Mouse (Mus musculus): Measurements from ENCODE around the gene Mdh1. TPM values are rescaled to one million over a fixed set of nuclear protein-coding genes. Genes with fewer than 3 reads are reported as not detected.

Mdh1 gene
- polyA plus RNA-seq, 1 experiment: 1,349 TPM

DNA sequence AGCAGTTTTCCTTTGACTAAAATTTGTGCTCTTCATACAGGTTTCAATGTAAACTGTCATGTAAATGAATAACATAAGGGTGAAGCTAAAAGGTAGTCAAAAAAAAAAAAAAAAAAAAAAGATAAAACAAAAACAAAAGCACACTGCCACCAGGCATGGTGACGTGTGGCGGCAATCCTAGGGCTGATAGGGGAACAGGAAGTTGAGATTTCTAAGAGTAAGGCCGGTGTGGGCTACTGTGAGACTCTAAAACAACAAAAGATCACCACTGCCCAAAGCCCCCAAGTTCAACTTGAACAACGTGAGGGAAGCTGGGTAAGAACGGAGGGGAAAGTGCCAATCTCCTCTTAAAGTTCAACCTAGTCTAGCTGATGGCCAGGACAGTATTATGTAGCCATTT is 3.2 kb downstream of the Mdh1 start:
- Histone ChIP-seq H3K27ac (ENCODE audit: insufficient read depth, low read length) (no peak overlapping the region), H3K4me3 (replicated peaks; ENCODE audit: insufficient read depth, low read depth, low read length) (no peak overlapping the region), H3K27me3 (ENCODE audit: control insufficient read depth, insufficient read depth, low read length) (no peaks in the 10 kb centered on the region), H3K4me1 (ENCODE audit: control insufficient read depth, insufficient read depth, low read length) (peaks cover 9% of the 10 kb centered on the region)
- no peak for DNase-seq
- TF ChIP-seq CTCF (IDR thresholded peaks at IDR 0.05; ENCODE audit: borderline replicate concordance, insufficient read depth, low read depth, low read length) (no peak), POLR2A (IDR thresholded peaks at IDR 0.05; ENCODE audit: borderline replicate concordance, insufficient read depth, low read length) (no peak)
- 44% methylated on average over 5 of the region's 5 CpGs for WGBS

DNA sequence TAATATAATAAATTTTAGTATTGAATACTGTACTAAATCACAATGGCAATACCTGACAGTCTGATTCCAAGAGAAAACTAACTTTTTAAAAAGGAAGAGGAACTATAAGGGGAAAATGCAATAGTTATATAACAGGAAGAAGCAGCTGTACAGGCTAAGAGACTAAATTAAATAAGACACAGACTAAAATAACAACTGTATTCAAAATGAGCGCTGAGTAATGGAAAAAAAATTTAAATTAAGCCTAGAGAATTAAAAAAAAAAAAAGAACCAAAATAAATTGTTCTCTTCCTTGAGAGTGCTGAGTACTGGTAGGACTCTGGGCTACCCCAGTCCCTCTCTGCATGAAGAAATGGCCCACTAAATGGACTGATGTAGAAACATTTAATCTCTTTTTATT is 4.4 kb downstream of the Mdh1 start:
- 90% methylated on average over 1 of the region's 1 CpGs for WGBS
- no peak overlapping the region for H3K27ac ChIP-seq (ENCODE audit: insufficient read depth, low read length)

DNA sequence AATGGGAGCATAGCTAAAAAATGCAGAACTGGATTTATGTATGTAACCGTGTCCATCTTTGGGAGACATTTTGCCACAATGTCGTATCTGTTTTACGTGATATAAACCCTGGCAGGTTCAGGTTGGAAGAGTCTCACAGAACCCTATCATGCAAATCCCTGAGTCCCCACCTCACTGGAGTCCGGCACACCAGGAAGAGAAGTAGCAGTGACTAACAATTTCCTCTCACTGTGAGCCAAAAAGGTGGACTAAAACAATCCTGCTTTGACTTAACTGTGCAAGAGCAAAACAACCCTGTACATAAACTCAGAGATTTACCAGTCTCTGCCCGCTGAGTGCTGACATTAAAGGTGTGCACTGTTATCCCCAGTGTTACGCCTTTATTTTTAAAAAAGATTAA is 5.2 kb downstream of the Mdh1 start:
- Histone ChIP-seq H3K4me1 (ENCODE audit: control insufficient read depth, insufficient read depth, low read length) (peaks cover 9% of the 10 kb centered on the region), H3K4me3 (replicated peaks; ENCODE audit: insufficient read depth, low read depth, low read length) (no peak overlapping the region), H3K27ac (ENCODE audit: insufficient read depth, low read length) (no peak overlapping the region), H3K27me3 (ENCODE audit: control insufficient read depth, insufficient read depth, low read length) (no peaks in the 10 kb centered on the region)
- TF ChIP-seq CTCF (IDR thresholded peaks at IDR 0.05; ENCODE audit: borderline replicate concordance, insufficient read depth, low read depth, low read length) (no peak), POLR2A (IDR thresholded peaks at IDR 0.05; ENCODE audit: borderline replicate concordance, insufficient read depth, low read length) (no peak)
- no peak for DNase-seq
- 83% methylated on average over 6 of the region's 6 CpGs for WGBS

More for the DNA sequence above, 4.4 kb downstream of the Mdh1 start:
- Histone ChIP-seq H3K4me1 (ENCODE audit: control insufficient read depth, insufficient read depth, low read length) (peaks cover 9% of the 10 kb centered on the region), H3K4me3 (replicated peaks; ENCODE audit: insufficient read depth, low read depth, low read length) (no peak overlapping the region), H3K27me3 (ENCODE audit: control insufficient read depth, insufficient read depth, low read length) (no peaks in the 10 kb centered on the region)
- DNase-seq: no peak
- TF ChIP-seq CTCF (IDR thresholded peaks at IDR 0.05; ENCODE audit: borderline replicate concordance, insufficient read depth, low read depth, low read length) (no peak), POLR2A (IDR thresholded peaks at IDR 0.05; ENCODE audit: borderline replicate concordance, insufficient read depth, low read length) (no peak)

DNA sequence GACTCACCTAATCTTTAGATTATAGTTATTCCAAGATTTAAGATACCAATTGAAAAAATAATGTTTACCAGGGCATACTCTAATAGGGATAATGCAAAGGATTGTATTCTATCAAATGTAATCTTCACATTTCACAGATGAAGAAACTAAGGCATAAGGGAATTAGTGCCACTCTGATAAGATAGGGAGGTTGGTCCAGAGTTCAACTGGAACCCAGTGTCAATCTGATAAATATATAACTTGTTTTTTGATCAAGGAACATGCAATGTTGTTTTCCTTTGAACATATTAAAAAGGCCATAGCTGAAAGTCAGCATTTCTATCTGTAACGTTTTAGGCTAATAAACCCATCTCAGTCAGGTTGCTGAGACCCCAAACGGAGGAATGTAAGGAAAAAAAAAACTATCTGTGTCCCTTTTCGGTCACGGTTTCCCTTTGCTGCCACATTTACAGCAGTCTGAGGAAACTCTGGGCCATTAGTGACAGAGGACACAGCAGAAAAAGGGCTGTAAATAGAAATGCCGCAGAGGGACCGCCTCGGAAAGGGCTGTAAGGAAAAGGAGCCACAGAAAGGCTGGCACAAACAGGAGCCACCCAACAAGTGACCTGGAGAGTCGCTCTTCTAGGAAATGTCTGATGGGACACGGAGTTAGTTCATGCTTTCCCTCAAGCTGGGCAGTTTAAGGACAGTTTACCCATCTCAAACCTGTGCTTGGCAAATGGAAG is 7.3 kb downstream of the Mdh1 start:
- TF ChIP-seq POLR2A (IDR thresholded peaks at IDR 0.05; ENCODE audit: borderline replicate concordance, insufficient read depth, low read length): no peak
- no peak for TF ChIP-seq CTCF (IDR thresholded peaks at IDR 0.05; ENCODE audit: borderline replicate concordance, insufficient read depth, low read depth, low read length)
- H3K27me3 ChIP-seq (ENCODE audit: control insufficient read depth, insufficient read depth, low read length): no peaks in the 10 kb centered on the region
- WGBS: 84% methylated on average over 9 of the region's 9 CpGs
- peaks cover 9% of the 10 kb centered on the region for H3K4me1 ChIP-seq (ENCODE audit: control insufficient read depth, insufficient read depth, low read length)
- no peak for DNase-seq
- H3K27ac ChIP-seq (ENCODE audit: insufficient read depth, low read length): no peak overlapping the region
- no peak overlapping the region for H3K4me3 ChIP-seq (replicated peaks; ENCODE audit: insufficient read depth, low read depth, low read length)

DNA sequence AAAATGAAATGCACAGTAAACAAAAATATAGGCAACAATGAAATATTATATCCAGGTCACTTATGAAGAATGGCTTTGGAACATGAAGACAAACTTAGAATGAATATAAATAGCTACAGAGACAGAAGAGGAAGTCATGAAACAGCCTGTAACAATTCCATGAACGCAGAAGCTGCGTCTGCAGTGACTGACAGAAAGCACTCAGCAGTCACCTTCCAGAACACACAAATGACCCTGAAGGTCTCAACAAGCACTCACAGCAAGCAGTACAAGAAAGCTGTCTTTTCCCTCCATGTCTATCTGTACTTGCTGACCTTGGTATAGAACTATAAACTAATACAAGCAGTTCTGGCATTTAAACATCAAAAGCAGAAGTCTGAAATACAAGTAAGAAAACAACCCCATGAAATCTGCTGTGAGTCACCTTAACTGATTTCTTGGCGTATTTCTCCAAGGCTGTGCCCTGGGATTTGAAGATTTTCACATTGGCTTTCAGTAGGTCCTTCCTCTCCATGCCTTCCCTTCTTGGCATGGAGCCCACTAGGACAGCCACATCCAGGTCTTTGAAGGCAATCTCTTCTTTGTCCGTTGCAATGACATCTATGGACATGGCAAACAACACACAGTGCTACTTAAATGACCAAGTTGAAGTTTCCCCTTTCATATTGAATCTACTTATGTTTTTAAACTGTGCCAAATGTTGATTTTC is 8.4 kb downstream of the Mdh1 start:
- DNase-seq: peak; percentile 29 to 41
- no peaks in the 10 kb centered on the region for H3K27me3 ChIP-seq (ENCODE audit: control insufficient read depth, insufficient read depth, low read length)
- peaks cover 9% of the 10 kb centered on the region for H3K4me1 ChIP-seq (ENCODE audit: control insufficient read depth, insufficient read depth, low read length)
- WGBS: 42% methylated on average over 4 of the region's 4 CpGs
- no peak overlapping the region for H3K27ac ChIP-seq (ENCODE audit: insufficient read depth, low read length)
- TF ChIP-seq CTCF (IDR thresholded peaks at IDR 0.05; ENCODE audit: borderline replicate concordance, insufficient read depth, low read depth, low read length): no peak
- no peak for TF ChIP-seq POLR2A (IDR thresholded peaks at IDR 0.05; ENCODE audit: borderline replicate concordance, insufficient read depth, low read length)
- no peak overlapping the region for H3K4me3 ChIP-seq (replicated peaks; ENCODE audit: insufficient read depth, low read depth, low read length)

DNA sequence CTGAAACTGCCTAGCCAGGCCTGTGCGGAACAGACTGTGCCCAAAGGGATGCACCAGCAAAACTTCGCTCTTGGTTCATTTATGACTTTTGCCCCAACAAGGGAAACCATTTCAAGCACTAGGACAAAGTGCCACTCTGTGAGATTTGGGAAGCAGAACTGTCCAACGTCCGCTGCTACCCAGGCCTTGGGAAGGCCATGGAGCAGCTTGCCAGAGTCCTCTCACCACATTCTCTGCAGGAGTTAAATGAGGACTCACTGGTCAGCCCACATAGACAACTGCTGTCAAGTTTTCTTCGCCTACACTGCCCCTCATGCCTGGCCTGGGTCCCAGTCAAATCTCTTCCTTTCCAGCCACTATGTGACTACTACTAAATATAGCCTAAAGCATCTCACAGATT is 10.8 kb downstream of the Mdh1 start:
- WGBS: 26% methylated on average over 5 of the region's 5 CpGs
- DNase-seq: peak; percentile 21 to 27

DNA sequence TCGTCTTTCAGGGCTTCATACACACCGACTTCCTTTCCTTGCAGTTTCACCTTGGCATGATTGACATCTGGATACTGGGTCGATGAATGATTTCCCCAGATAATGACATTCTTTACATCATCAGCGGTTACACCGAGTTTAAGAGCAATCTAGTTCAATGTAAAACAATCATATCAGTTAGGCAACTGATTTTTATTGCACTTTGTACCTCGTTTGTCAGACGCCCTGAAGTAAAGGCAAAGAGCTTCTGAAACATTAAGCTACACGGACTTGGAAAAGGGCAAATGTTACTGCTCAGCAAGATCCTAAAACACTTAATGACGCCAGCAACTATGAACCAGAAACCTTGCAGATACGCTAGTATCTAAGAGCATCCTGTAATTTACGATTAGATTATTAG is 12.4 kb downstream of the Mdh1 start:
- TF ChIP-seq POLR2A (IDR thresholded peaks at IDR 0.05; ENCODE audit: borderline replicate concordance, insufficient read depth, low read length): no peak
- no peak for TF ChIP-seq CTCF (IDR thresholded peaks at IDR 0.05; ENCODE audit: borderline replicate concordance, insufficient read depth, low read depth, low read length)
- 85% methylated on average over 11 of the region's 11 CpGs for WGBS
- DNase-seq: no peak
- Histone ChIP-seq H3K4me3 (replicated peaks; ENCODE audit: insufficient read depth, low read depth, low read length) (no peak overlapping the region), H3K4me1 (ENCODE audit: control insufficient read depth, insufficient read depth, low read length) (no peaks in the 10 kb centered on the region; the same call in none of the 2 replicates), H3K27me3 (ENCODE audit: control insufficient read depth, insufficient read depth, low read length) (no peaks in the 10 kb centered on the region), H3K27ac (ENCODE audit: insufficient read depth, low read length) (no peak overlapping the region)

More for the DNA sequence above, 10.8 kb downstream of the Mdh1 start:
- Histone ChIP-seq H3K4me3 (replicated peaks; ENCODE audit: insufficient read depth, low read depth, low read length) (no peak overlapping the region), H3K27me3 (ENCODE audit: control insufficient read depth, insufficient read depth, low read length) (no peaks in the 10 kb centered on the region), H3K27ac (ENCODE audit: insufficient read depth, low read length) (no peak overlapping the region), H3K4me1 (ENCODE audit: control insufficient read depth, insufficient read depth, low read length) (peaks cover 6% of the 10 kb centered on the region)
- no peak for TF ChIP-seq POLR2A (IDR thresholded peaks at IDR 0.05; ENCODE audit: borderline replicate concordance, insufficient read depth, low read length)
- no peak for TF ChIP-seq CTCF (IDR thresholded peaks at IDR 0.05; ENCODE audit: borderline replicate concordance, insufficient read depth, low read depth, low read length)

DNA sequence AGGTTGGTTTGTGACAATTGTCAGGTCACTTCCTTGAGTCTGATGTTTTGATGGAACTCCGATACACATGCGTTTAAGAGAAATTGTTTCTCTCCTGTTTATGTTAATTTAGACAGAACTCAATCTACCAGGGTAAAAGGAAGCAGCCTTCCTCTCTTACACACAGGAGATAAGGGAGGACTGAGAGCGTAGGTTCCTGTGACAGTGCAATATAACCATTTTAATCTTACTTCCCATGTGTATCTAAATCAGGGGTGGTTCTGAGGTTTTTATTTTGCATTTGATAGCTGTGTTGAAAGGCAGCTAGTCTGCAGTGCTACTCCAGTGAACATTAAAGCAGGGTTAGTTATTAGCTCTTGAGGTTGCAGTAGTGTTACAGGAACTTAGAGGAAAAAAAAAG is 20.1 kb downstream of the Mdh1 start:
- Histone ChIP-seq H3K4me1 (ENCODE audit: control insufficient read depth, insufficient read depth, low read length) (no peaks in the 10 kb centered on the region), H3K27me3 (ENCODE audit: control insufficient read depth, insufficient read depth, low read length) (no peaks in the 10 kb centered on the region), H3K4me3 (replicated peaks; ENCODE audit: insufficient read depth, low read depth, low read length) (no peak overlapping the region), H3K27ac (ENCODE audit: insufficient read depth, low read length) (no peak overlapping the region)
- no peak for DNase-seq
- WGBS: 95% methylated on average over 3 of the region's 3 CpGs
- TF ChIP-seq POLR2A (IDR thresholded peaks at IDR 0.05; ENCODE audit: borderline replicate concordance, insufficient read depth, low read length): no peak
